Mouse (Mus musculus): ENCODE measurements at regions not wholly inside any gene's neighbourhood (a gene's known extent, or its start where the extent isn't known, plus 50 kb on each side); places are given as distances from the start of the nearest gene placed in this dataset.

DNA sequence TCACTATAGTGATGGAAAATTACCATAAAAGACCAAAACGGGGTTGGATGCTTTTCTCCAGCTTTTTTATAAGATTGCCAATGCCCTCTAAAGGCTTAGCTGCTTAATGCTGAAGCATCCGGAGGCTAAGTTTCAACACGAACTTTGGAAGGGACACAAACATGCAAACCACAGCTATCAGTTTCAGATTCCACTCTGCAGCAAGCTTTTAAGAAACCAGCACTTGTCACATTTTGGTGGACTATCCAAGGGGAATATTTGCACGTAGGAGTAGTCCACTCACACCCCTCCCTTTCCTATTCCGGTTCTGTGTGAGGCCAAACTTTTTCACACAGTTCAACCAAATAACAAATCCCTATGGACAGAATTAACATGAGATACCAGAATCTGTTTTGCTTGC, 157.9 kb downstream of the Plpp3 start:
- no peak overlapping the region for H3K9ac ChIP-seq (replicated peaks; ENCODE audit: low read length)
- H3K4me2 ChIP-seq (ENCODE audit: low read length): no peak overlapping the region
- ATAC-seq (ENCODE audit: low FRiP score, low TSS enrichment) (no peak), DNase-seq (no peak)
- no peak overlapping the region for H3K27ac ChIP-seq (replicated peaks; ENCODE audit: low read depth, low read length)
- no peaks in the 10 kb centered on the region for H3K27me3 ChIP-seq (ENCODE audit: control insufficient read depth, insufficient read depth, low read length)
- no peaks in the 10 kb centered on the region for H3K36me3 ChIP-seq (ENCODE audit: control insufficient read depth, insufficient read depth, low read length)
- no peak overlapping the region for H3K4me3 ChIP-seq (replicated peaks; ENCODE audit: low read depth, low read length)
- WGBS: 80% methylated on average over 5 of the region's 5 CpGs
- H3K4me1 ChIP-seq (ENCODE audit: control insufficient read depth, insufficient read depth, low read length): no peaks in the 10 kb centered on the region
- H3K9me3 ChIP-seq (ENCODE audit: control insufficient read depth, low read length): no peaks in the 10 kb centered on the region

DNA sequence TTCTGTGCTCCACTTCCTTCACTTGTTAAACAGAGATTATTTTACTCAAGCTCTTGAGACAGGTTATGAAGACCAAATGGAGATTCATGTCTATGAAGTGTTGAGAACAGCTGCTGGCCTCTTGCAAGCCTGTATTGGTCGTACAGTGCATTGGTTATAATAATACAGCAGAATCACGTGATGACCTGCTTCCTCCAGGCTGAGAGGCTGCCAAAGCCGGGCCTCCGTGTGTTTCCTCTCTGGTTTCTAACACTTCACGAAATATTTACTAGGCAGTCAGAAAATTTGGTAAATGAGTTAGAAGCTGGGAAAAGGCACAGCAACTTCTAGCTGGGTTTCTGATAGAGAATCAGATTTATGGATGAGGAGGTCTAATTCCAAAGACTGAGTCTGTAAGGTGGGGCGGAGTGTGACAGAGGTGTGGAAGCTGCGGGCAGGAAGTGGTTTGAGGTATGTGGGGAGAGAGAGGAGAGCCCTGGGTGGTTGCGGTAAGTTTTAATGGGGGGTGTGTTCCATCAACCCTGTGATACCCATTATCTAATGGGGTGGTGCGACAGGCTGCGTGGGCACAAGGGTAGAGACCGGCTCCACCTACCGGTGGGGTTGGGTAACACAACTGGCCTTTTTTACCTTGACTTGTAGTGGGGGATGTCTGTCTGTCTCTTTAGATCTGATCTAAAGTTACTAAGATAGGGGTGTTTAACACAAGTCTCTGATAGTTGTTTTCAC, 159.5 kb downstream of the Plpp3 start:
- Histone ChIP-seq H3K4me2 (ENCODE audit: low read length) (no peak overlapping the region), H3K9me3 (ENCODE audit: control insufficient read depth, low read length) (no peaks in the 10 kb centered on the region), H3K4me3 (replicated peaks; ENCODE audit: low read depth, low read length) (no peak overlapping the region), H3K27ac (replicated peaks; ENCODE audit: low read depth, low read length) (no peak overlapping the region), H3K27me3 (ENCODE audit: control insufficient read depth, insufficient read depth, low read length) (no peaks in the 10 kb centered on the region), H3K4me1 (ENCODE audit: control insufficient read depth, insufficient read depth, low read length) (no peaks in the 10 kb centered on the region), H3K9ac (replicated peaks; ENCODE audit: low read length) (no peak overlapping the region), H3K36me3 (ENCODE audit: control insufficient read depth, insufficient read depth, low read length) (no peaks in the 10 kb centered on the region)
- DNase-seq (no peak), ATAC-seq (ENCODE audit: low FRiP score, low TSS enrichment) (no peak)
- 85% methylated on average over 12 of the region's 12 CpGs for WGBS

DNA sequence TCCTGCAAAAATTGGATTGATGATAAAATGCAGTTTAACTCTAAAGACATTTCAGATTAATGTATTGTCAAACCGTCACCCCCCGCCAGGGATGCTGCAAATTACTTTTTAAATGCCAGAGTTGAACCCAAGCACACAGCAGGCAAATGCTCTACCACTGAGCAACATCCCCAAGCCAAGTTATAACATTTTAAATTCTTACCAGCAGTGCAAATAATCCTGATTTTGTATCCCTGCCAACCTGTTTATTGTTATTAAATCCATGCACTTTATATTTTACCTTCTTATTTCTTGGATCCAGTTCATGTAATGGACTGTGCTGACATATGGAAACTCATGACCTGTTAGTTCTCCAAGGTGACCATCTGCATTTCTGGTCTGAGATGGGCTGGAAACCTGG, 161.3 kb downstream of the Plpp3 start:
- Histone ChIP-seq H3K27me3 (ENCODE audit: control insufficient read depth, insufficient read depth, low read length) (no peaks in the 10 kb centered on the region), H3K4me1 (ENCODE audit: control insufficient read depth, insufficient read depth, low read length) (no peaks in the 10 kb centered on the region), H3K27ac (replicated peaks; ENCODE audit: low read depth, low read length) (no peak overlapping the region), H3K9ac (replicated peaks; ENCODE audit: low read length) (no peak overlapping the region), H3K4me3 (replicated peaks; ENCODE audit: low read depth, low read length) (no peak overlapping the region), H3K4me2 (ENCODE audit: low read length) (no peak overlapping the region), H3K36me3 (ENCODE audit: control insufficient read depth, insufficient read depth, low read length) (no peaks in the 10 kb centered on the region), H3K9me3 (ENCODE audit: control insufficient read depth, low read length) (no peaks in the 10 kb centered on the region)
- no peak for ATAC-seq (ENCODE audit: low FRiP score, low TSS enrichment)
- 85% methylated on average over 2 of the region's 2 CpGs for WGBS
- DNase-seq: no peak

DNA sequence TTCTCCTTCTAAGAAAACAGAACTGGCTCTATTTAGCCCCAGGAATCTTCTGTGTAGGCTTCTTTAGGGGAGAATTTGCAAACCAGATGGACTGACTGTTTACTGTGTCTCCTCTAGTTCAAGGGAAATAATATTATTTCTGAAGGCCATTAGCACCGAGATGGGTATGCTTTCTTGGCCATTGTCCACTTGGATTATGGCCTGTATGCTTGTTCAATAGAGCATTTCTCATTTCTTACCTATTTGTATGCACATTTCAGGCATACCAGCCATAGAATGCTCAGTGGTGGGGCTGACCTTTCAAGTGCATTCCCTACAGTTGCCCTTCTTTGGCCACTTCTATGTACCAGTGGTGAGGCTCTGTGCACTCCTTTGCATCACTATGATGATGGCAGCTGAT, 166.3 kb downstream of the Plpp3 start:
- ATAC-seq (ENCODE audit: low FRiP score, low TSS enrichment) (no peak), DNase-seq (no peak)
- no peaks in the 10 kb centered on the region for H3K9me3 ChIP-seq (ENCODE audit: control insufficient read depth, low read length)
- no peak overlapping the region for H3K4me3 ChIP-seq (replicated peaks; ENCODE audit: low read depth, low read length)
- H3K27ac ChIP-seq (replicated peaks; ENCODE audit: low read depth, low read length): no peak overlapping the region
- no peaks in the 10 kb centered on the region for H3K27me3 ChIP-seq (ENCODE audit: control insufficient read depth, insufficient read depth, low read length)
- no peak overlapping the region for H3K9ac ChIP-seq (replicated peaks; ENCODE audit: low read length)
- no peaks in the 10 kb centered on the region for H3K4me1 ChIP-seq (ENCODE audit: control insufficient read depth, insufficient read depth, low read length)
- WGBS: 61% methylated on average over 1 of the region's 1 CpGs
- H3K36me3 ChIP-seq (ENCODE audit: control insufficient read depth, insufficient read depth, low read length): no peaks in the 10 kb centered on the region
- no peak overlapping the region for H3K4me2 ChIP-seq (ENCODE audit: low read length)

DNA sequence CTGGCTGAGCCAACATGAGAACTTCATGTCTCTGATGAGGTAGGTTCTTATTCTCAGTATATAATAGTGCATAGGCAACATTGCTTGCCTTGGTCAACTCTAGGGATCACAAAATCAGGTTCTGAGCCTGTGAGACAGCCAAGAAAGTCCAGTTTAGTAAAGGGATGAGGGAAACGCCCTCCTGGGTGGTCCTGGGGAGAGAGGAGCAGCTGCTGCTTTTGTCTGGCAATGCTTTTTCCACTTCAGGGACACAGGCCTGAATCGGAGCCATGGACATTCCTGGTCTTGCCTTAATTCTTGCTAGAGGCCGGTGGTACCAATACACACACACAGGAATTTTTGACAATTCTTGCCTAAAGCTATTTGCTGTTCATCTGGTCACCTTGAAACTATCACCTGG, 169.8 kb downstream of the Plpp3 start:
- Histone ChIP-seq H3K27ac (replicated peaks; ENCODE audit: low read depth, low read length) (no peak overlapping the region), H3K4me2 (ENCODE audit: low read length) (no peak overlapping the region), H3K9me3 (ENCODE audit: control insufficient read depth, low read length) (no peaks in the 10 kb centered on the region), H3K27me3 (ENCODE audit: control insufficient read depth, insufficient read depth, low read length) (no peaks in the 10 kb centered on the region), H3K4me1 (ENCODE audit: control insufficient read depth, insufficient read depth, low read length) (no peaks in the 10 kb centered on the region), H3K36me3 (ENCODE audit: control insufficient read depth, insufficient read depth, low read length) (no peaks in the 10 kb centered on the region), H3K4me3 (replicated peaks; ENCODE audit: low read depth, low read length) (no peak overlapping the region), H3K9ac (replicated peaks; ENCODE audit: low read length) (no peak overlapping the region)
- DNase-seq (no peak), ATAC-seq (ENCODE audit: low FRiP score, low TSS enrichment) (no peak)
- 45% methylated on average over 3 of the region's 3 CpGs for WGBS

DNA sequence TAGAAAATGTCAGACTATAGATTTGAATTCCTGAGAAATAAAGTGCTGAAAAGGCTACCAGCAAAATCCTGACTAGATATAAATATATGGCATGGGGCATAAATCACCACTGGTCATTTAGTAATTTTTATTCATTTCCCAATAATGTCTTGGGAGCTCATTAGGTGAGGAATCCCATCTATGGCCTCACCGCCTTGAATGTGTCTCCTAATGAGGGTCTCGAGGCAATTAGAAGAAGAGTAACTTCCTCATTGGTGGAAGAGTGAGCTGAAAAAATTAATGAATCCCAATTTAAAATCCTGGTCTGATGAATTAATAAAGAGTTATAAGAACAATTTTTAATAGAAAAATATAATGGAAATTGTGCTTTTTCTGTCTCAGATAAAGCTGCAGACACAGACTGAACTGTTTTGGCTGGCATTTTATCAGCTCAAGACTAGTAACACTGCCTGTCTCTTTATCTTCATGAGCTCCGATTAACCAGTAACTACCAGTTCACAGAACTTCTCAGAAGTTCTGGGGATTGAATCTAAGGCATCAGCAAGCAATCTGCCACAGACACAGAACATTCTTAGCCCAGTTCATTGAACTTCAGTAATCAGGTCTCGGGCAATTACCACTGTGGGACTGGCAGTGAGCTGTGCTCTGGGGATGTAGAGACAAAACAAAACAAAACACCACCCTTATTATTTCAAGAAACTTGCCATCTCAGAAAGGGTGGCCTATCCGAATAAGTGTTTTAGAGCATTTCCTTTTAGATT, 170.7 kb downstream of the Plpp3 start:
- Histone ChIP-seq H3K4me3 (replicated peaks; ENCODE audit: low read depth, low read length) (no peak overlapping the region), H3K27ac (replicated peaks; ENCODE audit: low read depth, low read length) (no peak overlapping the region), H3K27me3 (ENCODE audit: control insufficient read depth, insufficient read depth, low read length) (no peaks in the 10 kb centered on the region), H3K4me2 (ENCODE audit: low read length) (no peak overlapping the region), H3K4me1 (ENCODE audit: control insufficient read depth, insufficient read depth, low read length) (no peaks in the 10 kb centered on the region), H3K9ac (replicated peaks; ENCODE audit: low read length) (no peak overlapping the region), H3K36me3 (ENCODE audit: control insufficient read depth, insufficient read depth, low read length) (no peaks in the 10 kb centered on the region), H3K9me3 (ENCODE audit: control insufficient read depth, low read length) (no peaks in the 10 kb centered on the region)
- 84% methylated on average over 5 of the region's 5 CpGs for WGBS
- DNase-seq: no peak
- ATAC-seq (ENCODE audit: low FRiP score, low TSS enrichment): no peak

DNA sequence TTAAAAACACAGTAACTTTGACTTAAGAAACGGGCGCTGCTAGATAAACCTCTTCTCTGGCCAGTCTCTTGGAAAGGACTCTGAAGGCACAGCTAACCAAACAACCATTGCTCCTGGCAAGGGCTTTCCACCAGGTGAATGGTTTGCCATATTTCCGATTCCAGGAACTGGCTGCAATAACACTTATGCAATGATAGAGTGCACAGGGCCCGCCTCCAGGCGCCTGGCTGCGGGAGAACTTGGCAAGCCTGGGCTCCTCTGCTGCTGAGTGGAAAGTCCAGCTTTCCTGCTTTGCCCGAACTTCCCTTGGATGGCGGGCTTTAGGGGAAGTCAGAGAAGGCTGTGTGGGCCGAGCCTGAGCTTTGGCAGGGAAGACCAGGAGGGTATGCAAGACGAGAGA, 171.6 kb downstream of the Plpp3 start:
- Histone ChIP-seq H3K27ac (replicated peaks; ENCODE audit: low read depth, low read length) (no peak overlapping the region), H3K27me3 (ENCODE audit: control insufficient read depth, insufficient read depth, low read length) (no peaks in the 10 kb centered on the region), H3K4me1 (ENCODE audit: control insufficient read depth, insufficient read depth, low read length) (no peaks in the 10 kb centered on the region), H3K9ac (replicated peaks; ENCODE audit: low read length) (no peak overlapping the region), H3K4me2 (ENCODE audit: low read length) (no peak overlapping the region), H3K4me3 (replicated peaks; ENCODE audit: low read depth, low read length) (no peak overlapping the region), H3K36me3 (ENCODE audit: control insufficient read depth, insufficient read depth, low read length) (no peaks in the 10 kb centered on the region), H3K9me3 (ENCODE audit: control insufficient read depth, low read length) (no peaks in the 10 kb centered on the region)
- 88% methylated on average over 10 of the region's 10 CpGs for WGBS
- ATAC-seq (ENCODE audit: low FRiP score, low TSS enrichment) (no peak), DNase-seq (no peak)

DNA sequence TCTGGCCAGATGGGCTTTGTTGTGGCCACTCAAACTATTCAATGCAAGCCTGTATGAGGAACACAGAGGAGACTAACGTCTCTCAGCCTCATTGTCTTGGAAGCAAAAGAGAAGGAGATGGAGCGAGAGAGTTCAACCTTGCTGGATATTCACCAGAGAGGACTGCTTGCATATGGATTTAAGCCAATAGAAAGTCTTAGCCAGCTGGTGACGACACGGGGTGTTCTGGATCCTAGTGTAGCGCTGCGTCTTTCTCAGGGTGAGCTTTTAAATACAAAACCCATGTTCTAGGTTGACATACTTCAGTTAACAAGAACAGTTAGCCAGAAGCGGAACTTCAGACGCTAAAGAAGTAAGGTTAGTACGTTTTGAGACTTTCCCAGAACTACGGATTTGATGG, 174.9 kb downstream of the Plpp3 start:
- ATAC-seq (ENCODE audit: low FRiP score, low TSS enrichment): no peak
- Histone ChIP-seq H3K27ac (replicated peaks; ENCODE audit: low read depth, low read length) (no peak overlapping the region), H3K4me3 (replicated peaks; ENCODE audit: low read depth, low read length) (no peak overlapping the region), H3K4me1 (ENCODE audit: control insufficient read depth, insufficient read depth, low read length) (no peaks in the 10 kb centered on the region), H3K4me2 (ENCODE audit: low read length) (no peak overlapping the region), H3K9ac (replicated peaks; ENCODE audit: low read length) (no peak overlapping the region), H3K27me3 (ENCODE audit: control insufficient read depth, insufficient read depth, low read length) (no peaks in the 10 kb centered on the region), H3K36me3 (ENCODE audit: control insufficient read depth, insufficient read depth, low read length) (no peaks in the 10 kb centered on the region), H3K9me3 (ENCODE audit: control insufficient read depth, low read length) (no peaks in the 10 kb centered on the region)
- no peak for DNase-seq
- 91% methylated on average over 10 of the region's 10 CpGs for WGBS

DNA sequence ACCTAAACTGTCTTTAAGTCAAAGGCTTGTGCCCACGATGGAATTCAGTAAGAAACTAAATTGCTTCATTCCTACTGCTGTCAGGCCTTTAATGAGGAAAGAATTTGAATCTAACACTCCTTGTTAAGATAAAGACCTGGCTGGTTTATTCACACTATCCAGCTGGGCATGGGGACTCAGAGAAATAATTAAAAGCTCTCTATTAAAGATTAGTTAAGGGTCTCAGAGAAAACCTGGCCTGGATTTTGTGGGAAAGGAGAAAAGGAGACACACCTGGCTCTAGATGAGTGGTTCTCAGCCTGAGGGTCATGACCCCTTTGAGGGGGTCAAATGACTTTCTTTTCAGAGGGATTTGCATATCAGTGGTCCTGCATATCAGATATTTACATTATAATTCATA, 178.7 kb downstream of the Plpp3 start:
- H3K27me3 ChIP-seq (ENCODE audit: control insufficient read depth, insufficient read depth, low read length): no peaks in the 10 kb centered on the region
- no peaks in the 10 kb centered on the region for H3K36me3 ChIP-seq (ENCODE audit: control insufficient read depth, insufficient read depth, low read length)
- H3K4me2 ChIP-seq (ENCODE audit: low read length): no peak overlapping the region
- H3K4me1 ChIP-seq (ENCODE audit: control insufficient read depth, insufficient read depth, low read length): no peaks in the 10 kb centered on the region
- H3K4me3 ChIP-seq (replicated peaks; ENCODE audit: low read depth, low read length): no peak overlapping the region
- no peak overlapping the region for H3K9ac ChIP-seq (replicated peaks; ENCODE audit: low read length)
- H3K27ac ChIP-seq (replicated peaks; ENCODE audit: low read depth, low read length): no peak overlapping the region
- 45% methylated on average over 1 of the region's 1 CpGs for WGBS
- no peak for ATAC-seq (ENCODE audit: low FRiP score, low TSS enrichment)
- no peaks in the 10 kb centered on the region for H3K9me3 ChIP-seq (ENCODE audit: control insufficient read depth, low read length)
- DNase-seq: peak; percentile 57

All from midbrain, embryonic 14.5 days (tissue).